Mouse (Mus musculus) intestine, postnatal 0 days (tissue): Measurements from ENCODE around the gene Agap1. TPM values are rescaled to one million over a fixed set of nuclear protein-coding genes. Genes with fewer than 3 reads are reported as not detected.

Source experiments
- ATAC-seq: fragments of 200-750 bp; cut with Nextera tagmentation; 2 replicates; pipeline ENCODE4 v1.8.0; 2017; ENCODE audit warnings: mild to moderate bottlenecking, moderate TSS enrichment, moderate library complexity
- H3K27ac ChIP-seq: fragments of 300-500 bp; sonication (generic); 2 replicates; pipeline ENCODE4 v1.5.1; 2014; ENCODE audit warnings: mild to moderate bottlenecking, low read depth, low read length, moderate library complexity
- H3K27me3 ChIP-seq: fragments of 300-500 bp; sonication (generic); replicated peaks from 2 replicates; pipeline ENCODE4 v1.6.1; 2014; ENCODE audit warnings: low read length, mixed read lengths; ENCODE audit not compliant: control insufficient read depth, insufficient read depth
- H3K36me3 ChIP-seq: fragments of 300-500 bp; sonication (generic); 2 replicates; pipeline ENCODE4 v1.6.1; 2014; ENCODE audit warnings: mild to moderate bottlenecking, moderate library complexity; ENCODE audit not compliant: control insufficient read depth, insufficient read depth
- H3K4me1 ChIP-seq: fragments of 300-500 bp; sonication (generic); replicated peaks from 2 replicates; pipeline ENCODE4 v1.6.1; 2014; ENCODE audit warnings: antibody characterized with exemption, low read length, mixed read lengths; ENCODE audit not compliant: control insufficient read depth, insufficient read depth
- H3K4me2 ChIP-seq: fragments of 300-500 bp; sonication (generic); replicated peaks from 2 replicates; pipeline ENCODE4 v1.6.1; 2014; ENCODE audit warnings: low read depth, mild to moderate bottlenecking, moderate library complexity
- H3K4me3 ChIP-seq: fragments of 300-500 bp; sonication (generic); 2 replicates; pipeline ENCODE4 v1.5.1; 2014; ENCODE audit warnings: low read depth, low read length
- H3K9ac ChIP-seq: fragments of 300-500 bp; sonication (generic); 2 replicates; pipeline ENCODE4 v1.6.1; 2014; ENCODE audit warnings: mild to moderate bottlenecking, low read depth, low read length
- H3K9me3 ChIP-seq: fragments of 300-500 bp; sonication (generic); 2 replicates; pipeline ENCODE4 v1.6.1; 2016; ENCODE audit warnings: mixed run types; ENCODE audit not compliant: control insufficient read depth
- CTCF ChIP-seq: sonication (generic); IDR thresholded peaks from 2 replicates; pipeline ENCODE4 v1.5.1; 2016; ENCODE audit warnings: low read depth, mild to moderate bottlenecking, control low read depth, antibody characterized with exemption, moderate library complexity
- WGBS: fragments of 180-500 bp; shearing (Covaris S2); extraction: QIAGEN DNeasy Blood & Tissue Kit; methylation state at CpG from one replicate; pipeline ENCODE4 v1.1.7; 2014; 5-methylcytosine and 5-hydroxymethylcytosine counted together
- polyA plus RNA-seq: library from polyadenylated mRNA; unstranded; fragments of >200 nt; fragmentation: Nextera tagmentation; extraction: Ambion mirVana; gene quantifications from 2 replicates; pipeline ENCODE4 v1.2.1, GENCODE M21; 2015

The Agap1 gene
- polyA plus RNA-seq, 1 experiment from 2014 or later, result 6.1 TPM

DNA sequence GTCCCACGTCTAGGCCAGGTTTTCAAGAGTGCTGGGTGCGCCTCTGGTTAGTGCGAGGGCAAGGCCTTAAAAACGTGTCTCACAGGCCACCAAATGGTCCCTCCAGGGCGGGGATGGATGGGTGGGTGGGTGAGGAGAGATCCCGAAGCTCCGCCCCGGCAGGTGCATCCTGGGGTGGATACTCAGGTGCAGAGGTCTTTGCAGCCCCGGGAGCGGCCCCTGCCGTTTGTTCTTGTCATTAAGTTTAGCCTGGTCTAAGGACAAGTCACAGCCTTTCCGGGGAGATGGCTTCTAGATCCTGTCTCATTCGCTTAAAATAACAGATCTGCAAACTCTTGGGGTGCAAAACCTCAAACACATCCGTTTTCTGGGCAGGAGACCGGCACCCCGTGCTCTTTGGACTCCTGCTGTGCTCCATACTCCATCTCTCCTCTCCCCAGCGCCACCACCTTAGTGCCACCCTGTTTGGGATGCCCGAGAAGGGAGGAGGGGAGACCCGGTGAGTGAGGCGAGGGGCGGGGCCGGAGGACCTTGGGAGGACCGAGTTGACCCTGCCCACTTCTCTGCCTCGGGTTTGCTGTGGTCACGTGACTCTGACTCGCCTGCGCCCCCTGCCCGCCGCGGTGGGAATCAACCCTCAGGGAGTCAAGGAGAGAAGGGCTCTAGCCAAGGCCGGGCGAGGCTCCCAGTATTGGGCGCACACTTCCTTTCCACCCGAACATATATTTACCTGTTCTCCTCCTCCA, 485.5 kb downstream of the Agap1 start:
- Histone ChIP-seq H3K9me3 (no peaks in the 10 kb centered on the region), H3K27ac (no peak overlapping the region), H3K36me3 (no peaks in the 10 kb centered on the region), H3K27me3 (peaks cover 92% of the 10 kb centered on the region), H3K4me2 (peak overlapping the region; percentile 53), H3K4me1 (0 out of 2 replicates have a peak, but pooled peaks cover 4% of the 10 kb centered on the region), H3K4me3 (peak overlapping the region; percentile 26), H3K9ac (no peak overlapping the region)
- TF ChIP-seq CTCF, result peak; percentile 90
- 3% methylated on average over 34 of the region's 34 CpGs for WGBS
- ATAC-seq, result peak; percentile 62

- H3K9me3 ChIP-seq, result no peaks in the 10 kb centered on the region
- no peak overlapping the region for H3K27ac ChIP-seq
- TF ChIP-seq CTCF, result no peak
- no peak overlapping the region for H3K9ac ChIP-seq
- no peak overlapping the region for H3K4me2 ChIP-seq
- 0 out of 2 replicates have a peak, but pooled peaks cover 4% of the 10 kb centered on the region for H3K4me1 ChIP-seq
- H3K27me3 ChIP-seq, result peaks cover 83% of the 10 kb centered on the region
- no peak for ATAC-seq
- no peaks in the 10 kb centered on the region for H3K36me3 ChIP-seq
- no peak overlapping the region for H3K4me3 ChIP-seq
- 22% methylated on average over 15 of the region's 15 CpGs for WGBS
Observed at GRCm38 (mm10) chr1:89940961-89941524, 486.4 kb downstream of the Agap1 start.

DNA sequence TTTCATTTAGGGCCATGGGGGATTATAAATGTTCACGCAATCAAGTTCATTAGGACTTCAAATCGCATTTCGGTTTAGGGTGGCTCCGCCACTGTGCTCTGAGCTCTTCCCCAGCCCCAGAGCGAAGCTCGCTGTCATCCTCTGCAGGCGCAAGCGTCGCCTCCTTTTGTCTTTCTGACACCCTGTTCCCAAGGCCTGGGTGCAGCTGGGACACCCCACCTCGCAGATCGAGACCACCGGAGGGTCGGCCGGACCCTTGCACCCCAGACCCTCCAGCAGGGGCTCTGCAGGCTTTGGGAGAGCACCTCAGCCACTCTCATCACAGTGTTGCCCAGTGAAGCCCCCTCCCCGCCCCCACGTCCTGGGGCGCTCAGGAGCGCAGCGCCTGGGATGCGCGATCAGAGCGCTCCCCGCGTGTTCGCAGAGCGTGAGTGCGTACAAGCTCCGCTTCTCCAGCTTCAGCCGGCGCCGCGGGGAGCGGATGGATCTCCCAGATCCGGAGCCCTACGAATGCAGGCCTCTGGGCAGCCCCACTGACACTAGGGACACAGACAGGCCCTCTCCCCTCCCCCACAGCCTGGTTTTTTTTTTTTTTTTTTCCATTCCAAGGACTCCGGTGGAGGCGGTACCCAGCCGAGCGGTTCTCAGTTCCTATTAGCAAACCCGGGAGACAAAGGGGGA, 487.2 kb downstream of the Agap1 start:
- 2% methylated on average over 40 of the region's 40 CpGs for WGBS
- 0 out of 2 replicates have a peak, but pooled peaks cover 4% of the 10 kb centered on the region for H3K4me1 ChIP-seq
- H3K27ac ChIP-seq, result no peak overlapping the region
- no peak for ATAC-seq
- H3K4me3 ChIP-seq, result peak overlapping the region; percentile 19; the same call in 1 of the 2 replicates
- H3K27me3 ChIP-seq, result peaks cover 75% of the 10 kb centered on the region
- no peaks in the 10 kb centered on the region for H3K36me3 ChIP-seq
- no peaks in the 10 kb centered on the region for H3K9me3 ChIP-seq
- H3K4me2 ChIP-seq, result peak overlapping the region; percentile 46
- H3K9ac ChIP-seq, result no peak overlapping the region
- no peak for TF ChIP-seq CTCF

DNA sequence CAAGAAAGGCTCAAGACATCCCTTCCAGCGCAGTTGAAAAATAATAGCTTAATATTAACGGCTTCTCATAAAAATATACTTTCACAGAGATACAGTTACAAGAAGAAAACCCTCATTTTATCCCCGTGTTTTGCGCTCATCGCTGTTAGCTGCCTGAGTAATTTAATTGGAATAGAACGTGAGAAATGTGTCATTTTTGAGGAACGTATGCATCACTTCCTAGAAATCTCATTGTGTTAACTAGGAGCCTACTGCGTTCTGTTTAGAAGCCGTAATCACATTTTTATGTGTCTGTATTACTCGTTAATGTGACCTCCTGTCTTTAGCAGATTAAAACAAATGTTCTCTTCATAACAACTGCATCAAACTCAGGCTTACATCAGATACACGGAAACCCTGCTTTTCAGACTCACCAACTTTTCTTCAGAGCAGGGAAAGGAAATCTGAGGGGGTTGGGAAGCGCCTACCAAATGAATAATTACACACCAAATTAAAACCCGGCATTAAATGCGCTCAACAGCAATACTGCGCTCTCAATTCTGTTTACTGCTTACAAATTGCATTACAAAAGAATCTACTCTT, 487.9 kb downstream of the Agap1 start:
- Histone ChIP-seq H3K27me3 (peaks cover 69% of the 10 kb centered on the region), H3K9ac (no peak overlapping the region), H3K36me3 (no peaks in the 10 kb centered on the region), H3K4me2 (peak overlapping the region; percentile 46; the same call in 1 of the 2 replicates), H3K4me3 (peak overlapping the region; percentile 19; the same call in 1 of the 2 replicates), H3K27ac (no peak overlapping the region), H3K9me3 (no peaks in the 10 kb centered on the region), H3K4me1 (0 out of 2 replicates have a peak, but pooled peaks cover 4% of the 10 kb centered on the region)
- no peak for ATAC-seq
- no peak for TF ChIP-seq CTCF
- WGBS, result 11% methylated on average over 15 of the region's 15 CpGs

DNA sequence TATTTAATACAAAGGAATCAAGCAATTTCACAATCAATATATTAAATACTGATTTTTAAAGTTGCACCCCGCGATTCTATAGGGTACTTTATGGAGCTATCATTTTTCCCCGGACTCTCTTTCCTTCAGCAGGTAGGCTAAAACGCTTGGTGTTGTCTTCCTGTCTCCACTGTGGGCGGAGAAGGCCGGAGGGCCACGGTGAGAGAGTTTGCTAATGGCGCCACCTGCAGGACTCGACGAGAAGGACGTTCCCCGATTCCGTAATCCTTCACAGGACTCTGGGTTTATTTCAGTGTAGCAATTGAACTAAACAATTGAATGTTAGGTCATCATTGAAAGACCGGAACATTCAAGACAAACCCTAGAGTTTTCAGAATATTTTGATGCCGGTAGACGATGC, 488.6 kb downstream of the Agap1 start:
- Histone ChIP-seq H3K27me3 (peaks cover 62% of the 10 kb centered on the region), H3K9ac (no peak overlapping the region), H3K9me3 (no peaks in the 10 kb centered on the region), H3K27ac (no peak overlapping the region), H3K36me3 (no peaks in the 10 kb centered on the region), H3K4me1 (0 out of 2 replicates have a peak, but pooled peaks cover 4% of the 10 kb centered on the region), H3K4me2 (peak overlapping the region; percentile 32; the same call in 1 of the 2 replicates), H3K4me3 (no peak overlapping the region)
- 2% methylated on average over 16 of the region's 16 CpGs for WGBS
- no peak for ATAC-seq
- peak; percentile 95 for TF ChIP-seq CTCF
